Mouse (Mus musculus) liver, embryonic 15.5 days (tissue): Measurements from ENCODE around the gene 4930539E08Rik. TPM values are rescaled to one million over a fixed set of nuclear protein-coding genes. Genes with fewer than 3 reads are reported as not detected.

Experiments
- ATAC-seq: fragments of 200-750 bp; cut with Nextera tagmentation; 2 replicates; pipeline ENCODE4 v1.8.0; 2017; ENCODE audit warnings: moderate number of reproducible peaks, mild to moderate bottlenecking, moderate library complexity; ENCODE audit not compliant: insufficient read depth
- H3K27ac ChIP-seq: fragments of 300-500 bp; sonication (generic); replicated peaks from 2 replicates; pipeline ENCODE4 v1.5.1; 2015; ENCODE audit warnings: mild to moderate bottlenecking, inconsistent platforms
- H3K27me3 ChIP-seq: fragments of 300-500 bp; sonication (generic); 2 replicates; pipeline ENCODE4 v1.6.1; 2015; ENCODE audit warnings: mild to moderate bottlenecking, inconsistent platforms
- H3K36me3 ChIP-seq: fragments of 300-500 bp; sonication (generic); replicated peaks from 2 replicates; pipeline ENCODE4 v1.6.1; 2015; ENCODE audit warnings: moderate library complexity, mild to moderate bottlenecking, inconsistent platforms
- H3K4me1 ChIP-seq: fragments of 300-500 bp; sonication (generic); replicated peaks from 2 replicates; pipeline ENCODE4 v1.6.1; 2015; ENCODE audit warnings: inconsistent platforms
- H3K4me2 ChIP-seq: fragments of 300-500 bp; sonication (generic); 2 replicates; pipeline ENCODE4 v1.6.1; 2015; ENCODE audit warnings: moderate library complexity, mild to moderate bottlenecking, inconsistent platforms
- H3K4me3 ChIP-seq: fragments of 300-500 bp; sonication (generic); replicated peaks from 2 replicates; pipeline ENCODE4 v1.5.1; 2015; ENCODE audit warnings: mild to moderate bottlenecking, inconsistent platforms
- H3K9ac ChIP-seq: fragments of 300-500 bp; sonication (generic); 2 replicates; pipeline ENCODE4 v1.6.1; 2015; ENCODE audit warnings: moderate library complexity, mild to moderate bottlenecking, inconsistent platforms
- H3K9me3 ChIP-seq: fragments of 300-500 bp; sonication (generic); replicated peaks from 2 replicates; pipeline ENCODE4 v1.6.1; 2016; ENCODE audit warnings: inconsistent platforms
- WGBS: fragments of 180-500 bp; shearing (Covaris S2); methylation state at CpG from one replicate; pipeline ENCODE4 v1.1.7; 2015; ENCODE audit warnings: mixed read lengths; ENCODE audit not compliant: insufficient replicate concordance; 5-methylcytosine and 5-hydroxymethylcytosine counted together
- polyA plus RNA-seq: library from polyadenylated mRNA; unstranded; fragments of >200 nt; fragmentation: Nextera tagmentation; extraction: Ambion mirVana; gene quantifications from 2 replicates; pipeline ENCODE4 v1.2.1, GENCODE M21; 2015

Gene 4930539E08Rik
- polyA plus RNA-seq, 1 experiment from 2014 or later: 0.08 TPM

DNA sequence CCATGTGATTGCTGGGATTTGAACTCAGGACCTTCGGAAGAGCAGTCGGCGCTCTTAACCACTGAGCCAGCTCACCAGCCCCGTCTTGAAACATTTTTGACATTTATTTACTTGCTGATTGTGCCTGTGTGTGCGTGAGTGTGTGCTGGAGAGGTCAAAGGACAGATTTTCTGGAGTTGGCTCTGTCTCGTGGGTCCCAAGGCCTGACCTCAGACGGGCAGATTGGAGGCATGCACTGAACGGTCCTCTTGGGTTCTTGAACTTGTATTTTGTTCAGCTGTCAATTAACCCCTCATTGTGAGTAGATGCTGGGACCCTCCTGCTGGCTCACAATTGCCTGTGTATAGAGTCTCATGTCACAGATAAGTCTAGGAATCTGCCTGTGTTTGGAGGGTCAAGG lies 28.9 kb downstream of the 4930539E08Rik start:
- 62% methylated on average over 8 of the region's 8 CpGs for WGBS
- no peak overlapping the region for H3K4me2 ChIP-seq
- no peaks in the 10 kb centered on the region for H3K9me3 ChIP-seq
- H3K27me3 ChIP-seq: peaks cover 8% of the 10 kb centered on the region
- no peak overlapping the region for H3K4me3 ChIP-seq
- H3K4me1 ChIP-seq: peaks cover 5% of the 10 kb centered on the region
- no peak overlapping the region for H3K27ac ChIP-seq
- ATAC-seq: no peak
- H3K9ac ChIP-seq: no peak overlapping the region
- no peaks in the 10 kb centered on the region for H3K36me3 ChIP-seq

DNA sequence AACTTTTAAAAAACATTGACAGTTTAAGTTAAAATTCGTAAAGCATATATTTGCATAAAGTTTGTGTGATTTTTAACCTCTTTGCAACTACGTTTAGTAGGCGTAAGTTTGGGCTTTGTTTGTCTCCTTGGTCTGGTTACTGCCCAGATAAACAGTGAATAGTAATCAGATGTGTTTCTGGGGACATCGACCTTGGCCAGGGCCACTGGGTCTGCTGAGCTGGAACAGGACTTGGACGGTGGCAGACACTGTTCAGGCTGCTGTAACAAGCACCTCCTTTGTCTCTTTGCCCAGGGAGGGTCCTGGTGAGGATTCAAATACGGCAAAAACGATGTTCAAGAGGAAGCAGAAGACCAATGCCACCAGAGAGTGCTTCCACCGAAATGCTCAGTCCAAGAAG lies 29.9 kb downstream of the 4930539E08Rik start:
- H3K4me3 ChIP-seq: no peak overlapping the region
- H3K9me3 ChIP-seq: no peaks in the 10 kb centered on the region
- ATAC-seq: no peak
- H3K4me1 ChIP-seq: peaks cover 6% of the 10 kb centered on the region
- no peak overlapping the region for H3K4me2 ChIP-seq
- no peak overlapping the region for H3K27ac ChIP-seq
- H3K9ac ChIP-seq: no peak overlapping the region
- 65% methylated on average over 8 of the region's 8 CpGs for WGBS
- H3K27me3 ChIP-seq: peaks cover 19% of the 10 kb centered on the region
- H3K36me3 ChIP-seq: no peaks in the 10 kb centered on the region

DNA sequence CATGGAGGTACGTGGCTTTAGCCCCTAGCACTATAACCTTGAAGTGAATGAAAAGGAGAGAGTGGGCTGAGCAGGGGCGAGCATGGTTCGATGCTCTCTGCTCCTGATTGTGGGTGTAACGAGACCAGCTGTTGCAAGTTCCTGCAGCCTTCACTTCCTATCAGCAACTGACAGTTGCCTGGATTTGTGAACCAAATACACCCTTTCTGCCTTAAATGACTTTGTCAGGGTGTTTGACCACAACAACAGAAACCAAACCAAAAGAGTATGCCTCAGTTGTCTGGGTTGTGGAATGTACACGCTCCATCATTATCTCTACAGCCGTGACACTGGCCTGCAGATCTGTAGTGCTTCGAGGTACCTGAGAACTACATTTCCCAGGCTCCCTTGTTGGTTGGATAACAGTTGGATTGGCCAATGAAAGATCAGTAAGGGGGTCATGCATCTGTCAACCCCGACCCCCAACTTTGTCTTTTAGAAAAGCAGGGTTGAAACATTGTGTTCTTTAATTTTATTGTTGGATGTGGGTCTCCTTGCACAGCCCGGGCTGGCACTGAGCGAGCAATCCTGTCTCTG lies 31.1 kb downstream of the 4930539E08Rik start:
- H3K27ac ChIP-seq: no peak overlapping the region
- no peak overlapping the region for H3K9ac ChIP-seq
- H3K36me3 ChIP-seq: no peaks in the 10 kb centered on the region
- 34% methylated on average over 10 of the region's 10 CpGs for WGBS
- H3K4me2 ChIP-seq: no peak overlapping the region
- H3K4me1 ChIP-seq: peaks cover 9% of the 10 kb centered on the region
- no peaks in the 10 kb centered on the region for H3K9me3 ChIP-seq
- peaks cover 23% of the 10 kb centered on the region for H3K27me3 ChIP-seq
- ATAC-seq: no peak
- no peak overlapping the region for H3K4me3 ChIP-seq

DNA sequence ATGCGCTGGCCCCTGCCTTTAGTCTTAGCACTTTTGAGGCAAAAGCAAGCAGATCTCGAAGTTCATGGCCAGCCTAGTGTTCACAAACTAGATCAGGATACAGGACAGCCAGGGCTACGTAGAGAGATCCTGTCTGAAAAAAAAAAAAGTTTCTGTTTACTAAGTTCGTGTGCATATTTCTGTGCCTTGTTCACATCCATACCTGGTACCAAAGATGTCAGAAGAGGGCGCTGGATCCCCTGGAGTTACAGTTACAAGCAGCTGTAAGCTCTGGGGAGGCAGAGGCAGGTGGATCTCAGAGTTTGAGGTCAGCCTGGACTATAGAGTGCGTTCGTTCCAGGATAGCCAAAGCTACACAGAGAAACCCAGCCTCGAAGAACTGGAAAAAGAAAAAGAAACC lies 32.3 kb downstream of the 4930539E08Rik start:
- no peak overlapping the region for H3K27ac ChIP-seq
- H3K9ac ChIP-seq: no peak overlapping the region
- ATAC-seq: no peak
- no peaks in the 10 kb centered on the region for H3K36me3 ChIP-seq
- WGBS: 36% methylated on average over 8 of the region's 8 CpGs
- peak overlapping the region; percentile 31 for H3K4me2 ChIP-seq
- H3K4me3 ChIP-seq: no peak overlapping the region
- H3K9me3 ChIP-seq: no peaks in the 10 kb centered on the region
- peaks cover 9% of the 10 kb centered on the region for H3K4me1 ChIP-seq
- peaks cover 28% of the 10 kb centered on the region for H3K27me3 ChIP-seq

DNA sequence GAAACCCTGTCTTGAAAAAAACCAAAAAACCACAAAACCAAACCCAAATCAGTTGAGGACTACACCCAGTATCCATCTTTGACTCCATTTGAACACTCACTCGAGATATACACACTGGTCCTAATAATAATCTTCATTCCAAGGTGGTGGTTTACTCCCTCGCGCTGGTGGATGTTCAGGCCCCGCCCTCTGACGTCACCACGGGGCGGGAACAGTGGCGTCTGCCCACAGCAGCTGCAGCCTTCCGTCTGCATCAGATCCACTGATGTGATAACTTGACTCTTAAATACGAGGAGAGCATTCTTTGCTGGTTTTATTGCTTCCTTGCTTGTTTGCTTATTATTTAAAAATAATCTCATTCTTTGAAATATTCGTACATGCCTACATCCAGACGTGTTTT lies 32.8 kb downstream of the 4930539E08Rik start:
- Histone ChIP-seq H3K4me3 (no peak overlapping the region), H3K4me2 (peak overlapping the region; percentile 31; the same call in 1 of the 2 replicates), H3K36me3 (no peaks in the 10 kb centered on the region), H3K27ac (no peak overlapping the region), H3K9ac (no peak overlapping the region), H3K4me1 (peaks cover 9% of the 10 kb centered on the region), H3K27me3 (peaks cover 28% of the 10 kb centered on the region), H3K9me3 (no peaks in the 10 kb centered on the region)
- no peak; the same call in 1 of the 2 replicates for ATAC-seq
- WGBS: 2% methylated on average over 12 of the region's 12 CpGs

DNA sequence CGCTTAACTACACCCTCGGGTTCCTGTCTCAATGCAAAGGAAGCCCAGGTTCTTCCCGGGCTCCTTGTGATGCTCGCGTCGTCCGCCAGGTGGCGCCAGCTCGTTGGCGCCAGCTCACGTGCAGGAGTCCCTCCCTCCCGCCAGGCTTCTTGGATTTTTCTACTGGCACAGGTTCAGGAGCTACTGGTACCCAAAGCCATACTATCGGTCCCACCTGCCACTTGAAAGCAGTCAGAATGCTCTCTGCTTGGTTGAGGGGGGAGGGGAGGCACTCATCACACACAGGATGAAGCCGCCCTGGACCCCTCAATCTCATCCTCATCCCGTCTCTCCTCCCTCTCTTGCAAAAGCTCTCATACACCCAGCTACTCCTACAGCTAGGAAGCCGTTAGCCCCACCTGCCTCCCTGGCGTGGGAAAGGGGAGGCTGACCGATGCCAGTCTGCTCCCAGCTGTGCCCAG lies 35.2 kb downstream of the 4930539E08Rik start:
- Histone ChIP-seq H3K27ac (no peak overlapping the region), H3K27me3 (peaks cover 38% of the 10 kb centered on the region), H3K36me3 (no peaks in the 10 kb centered on the region), H3K4me1 (peaks cover 20% of the 10 kb centered on the region), H3K4me2 (no peak overlapping the region), H3K9me3 (no peaks in the 10 kb centered on the region), H3K9ac (no peak overlapping the region), H3K4me3 (no peak overlapping the region)
- 8% methylated on average over 18 of the region's 18 CpGs for WGBS
- ATAC-seq: no peak

DNA sequence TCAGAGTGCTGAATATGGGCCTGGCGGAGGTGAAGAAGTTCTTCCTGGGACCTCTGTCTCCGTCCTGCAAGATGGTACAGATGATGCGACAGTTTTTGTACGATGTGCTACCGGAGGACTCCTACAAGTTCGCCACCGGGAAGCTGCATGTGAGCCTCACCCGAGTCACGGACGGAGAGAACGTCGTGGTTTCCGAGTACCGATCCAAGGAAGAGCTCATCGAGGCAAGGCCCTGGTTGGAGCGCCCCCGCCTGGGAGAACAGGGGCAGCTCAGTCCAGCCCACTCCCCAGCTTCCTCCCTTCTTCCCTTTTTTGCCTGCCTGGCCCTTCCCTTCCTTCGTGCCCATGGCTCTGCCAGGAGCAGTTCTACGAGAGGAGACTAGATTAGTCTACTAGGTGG lies 38.3 kb downstream of the 4930539E08Rik start:
- ATAC-seq: no peak
- no peak overlapping the region; the same call in 1 of the 2 replicates for H3K4me2 ChIP-seq
- no peaks in the 10 kb centered on the region for H3K9me3 ChIP-seq
- H3K27ac ChIP-seq: no peak overlapping the region
- H3K9ac ChIP-seq: no peak overlapping the region
- H3K4me3 ChIP-seq: no peak overlapping the region
- H3K27me3 ChIP-seq: peaks cover 39% of the 10 kb centered on the region
- H3K4me1 ChIP-seq: peaks cover 20% of the 10 kb centered on the region
- WGBS: 18% methylated on average over 19 of the region's 19 CpGs
- H3K36me3 ChIP-seq: no peaks in the 10 kb centered on the region

DNA sequence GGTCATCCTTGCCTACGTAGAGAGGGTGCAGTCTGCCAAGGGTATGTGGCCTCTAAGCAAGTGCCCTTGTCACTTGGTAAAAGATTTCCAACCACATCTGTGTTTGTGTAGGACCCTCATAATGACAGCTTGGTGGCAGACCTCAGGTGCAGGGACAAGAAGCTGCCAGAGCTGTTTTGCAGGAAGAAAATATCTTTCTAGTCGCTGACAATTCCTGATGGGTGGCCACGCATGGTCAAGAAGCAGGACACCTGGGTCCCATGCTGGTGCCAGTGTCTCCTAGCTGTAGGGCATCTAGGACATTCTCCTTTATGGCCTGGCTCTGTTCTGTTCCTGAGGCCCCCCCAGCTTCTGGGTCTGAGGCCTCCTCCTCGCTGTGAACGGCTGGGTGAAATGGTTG lies 38.8 kb downstream of the 4930539E08Rik start:
- WGBS: 70% methylated on average over 5 of the region's 5 CpGs
- Histone ChIP-seq H3K4me1 (peaks cover 21% of the 10 kb centered on the region), H3K36me3 (no peaks in the 10 kb centered on the region), H3K9ac (no peak overlapping the region), H3K27ac (no peak overlapping the region), H3K9me3 (no peaks in the 10 kb centered on the region), H3K4me3 (no peak overlapping the region), H3K27me3 (peaks cover 39% of the 10 kb centered on the region), H3K4me2 (no peak overlapping the region)
- no peak for ATAC-seq

DNA sequence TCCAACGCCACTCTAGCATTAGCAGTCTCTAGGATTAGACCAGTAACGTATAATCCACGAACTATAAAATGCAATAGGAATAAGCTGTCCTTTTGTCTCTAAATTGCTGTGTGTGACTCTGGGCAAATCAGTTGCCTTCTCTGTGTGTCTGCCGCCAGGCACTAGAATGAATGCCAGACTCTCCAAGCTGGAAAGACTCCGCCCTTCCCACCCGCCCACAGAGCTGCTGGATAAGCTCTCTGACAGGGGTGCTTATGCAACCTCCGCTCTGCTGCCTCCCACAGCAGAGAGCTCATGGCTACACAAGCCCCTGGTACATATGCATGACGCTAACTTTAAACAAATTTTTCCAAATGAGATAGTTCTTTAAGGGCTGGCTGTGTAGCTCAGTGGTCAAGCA lies 39.8 kb downstream of the 4930539E08Rik start:
- H3K4me3 ChIP-seq: no peak overlapping the region
- no peaks in the 10 kb centered on the region for H3K36me3 ChIP-seq
- WGBS: 43% methylated on average over 8 of the region's 8 CpGs
- peaks cover 21% of the 10 kb centered on the region for H3K4me1 ChIP-seq
- peaks cover 28% of the 10 kb centered on the region for H3K27me3 ChIP-seq
- H3K9ac ChIP-seq: no peak overlapping the region
- no peak overlapping the region for H3K27ac ChIP-seq
- H3K4me2 ChIP-seq: no peak overlapping the region
- no peaks in the 10 kb centered on the region for H3K9me3 ChIP-seq
- no peak for ATAC-seq

DNA sequence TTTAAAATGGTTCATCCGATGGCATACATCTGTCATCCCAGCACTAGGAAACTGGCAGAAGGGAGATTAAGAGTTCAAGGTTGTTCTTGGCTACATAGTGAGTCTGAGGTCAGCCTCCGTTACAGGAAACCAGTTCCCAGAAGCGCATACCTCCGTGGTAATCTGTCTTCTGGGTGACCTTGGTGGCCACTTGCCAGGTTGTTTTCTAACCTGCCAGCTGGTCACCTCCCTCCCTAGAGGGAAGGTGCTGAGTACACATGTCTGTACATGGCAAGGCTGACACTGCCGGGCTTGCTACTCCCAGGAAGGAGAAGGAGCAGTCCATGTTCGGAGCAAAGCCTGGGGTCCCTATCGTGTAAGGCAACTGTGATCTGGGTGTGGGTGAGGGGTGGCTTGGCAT lies 40.3 kb downstream of the 4930539E08Rik start:
- H3K9me3 ChIP-seq: no peaks in the 10 kb centered on the region
- no peaks in the 10 kb centered on the region for H3K36me3 ChIP-seq
- peaks cover 17% of the 10 kb centered on the region for H3K4me1 ChIP-seq
- H3K9ac ChIP-seq: no peak overlapping the region
- no peak for ATAC-seq
- H3K4me2 ChIP-seq: no peak overlapping the region
- peaks cover 24% of the 10 kb centered on the region for H3K27me3 ChIP-seq
- WGBS: 46% methylated on average over 7 of the region's 7 CpGs
- H3K4me3 ChIP-seq: no peak overlapping the region
- H3K27ac ChIP-seq: no peak overlapping the region

DNA sequence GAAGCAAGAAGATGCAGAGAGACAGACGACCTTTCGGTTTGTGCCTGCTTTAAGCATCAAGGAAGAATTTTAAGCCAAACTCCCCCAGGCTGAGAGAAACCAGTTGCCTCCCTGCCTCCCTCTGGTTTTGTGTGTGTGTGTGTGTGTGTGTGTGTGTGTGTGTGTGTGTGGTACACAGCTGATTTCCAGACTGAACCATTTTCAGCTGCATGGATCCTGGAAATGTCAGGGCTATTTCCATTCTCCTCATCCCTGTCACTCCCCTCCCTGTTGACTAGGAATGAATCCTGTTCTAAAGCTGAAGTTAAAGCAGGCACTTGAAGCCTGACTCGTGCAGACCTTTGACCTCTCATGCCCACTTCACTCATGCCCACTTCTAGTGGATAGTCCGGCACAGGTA lies 40.9 kb downstream of the 4930539E08Rik start:
- no peaks in the 10 kb centered on the region for H3K36me3 ChIP-seq
- no peaks in the 10 kb centered on the region for H3K9me3 ChIP-seq
- WGBS: 72% methylated on average over 4 of the region's 4 CpGs
- no peak overlapping the region for H3K9ac ChIP-seq
- no peak overlapping the region for H3K4me2 ChIP-seq
- peaks cover 17% of the 10 kb centered on the region for H3K4me1 ChIP-seq
- H3K4me3 ChIP-seq: no peak overlapping the region
- no peak overlapping the region for H3K27ac ChIP-seq
- H3K27me3 ChIP-seq: peaks cover 24% of the 10 kb centered on the region
- ATAC-seq: no peak

DNA sequence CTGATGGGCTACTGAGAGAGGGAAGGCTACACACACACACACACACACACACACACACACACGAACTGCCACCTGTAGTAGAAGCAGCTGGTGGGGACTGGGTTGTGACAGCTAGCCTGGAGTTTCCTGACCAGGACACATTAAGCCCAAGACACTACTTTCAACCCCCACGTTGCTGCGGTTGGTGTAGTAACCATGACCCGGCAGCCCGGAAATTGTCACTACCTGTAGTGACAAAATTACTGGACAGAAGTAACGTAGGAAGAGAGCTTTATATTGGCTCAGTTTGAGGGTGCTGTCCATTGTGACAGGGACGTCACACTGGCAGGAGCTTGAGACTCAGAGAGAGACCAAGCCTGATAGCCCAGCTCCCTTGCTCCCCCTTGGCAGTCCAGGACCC lies 42.8 kb downstream of the 4930539E08Rik start:
- H3K9me3 ChIP-seq: no peaks in the 10 kb centered on the region
- WGBS: 54% methylated on average over 7 of the region's 7 CpGs
- H3K27ac ChIP-seq: no peak overlapping the region
- no peaks in the 10 kb centered on the region for H3K36me3 ChIP-seq
- peaks cover 17% of the 10 kb centered on the region for H3K4me1 ChIP-seq
- no peak overlapping the region for H3K4me3 ChIP-seq
- H3K9ac ChIP-seq: no peak overlapping the region
- no peak overlapping the region for H3K4me2 ChIP-seq
- H3K27me3 ChIP-seq: peaks cover 18% of the 10 kb centered on the region
- ATAC-seq: no peak
